Mouse (Mus musculus): Measurements from ENCODE around the gene 2310030G06Rik. TPM values are rescaled to one million over a fixed set of nuclear protein-coding genes. Genes with fewer than 3 reads are reported as not detected.

Gene 2310030G06Rik
- 1 to 10 TPM; 3.6 to 5.6 TPM for total RNA-seq (2021)

DNA sequence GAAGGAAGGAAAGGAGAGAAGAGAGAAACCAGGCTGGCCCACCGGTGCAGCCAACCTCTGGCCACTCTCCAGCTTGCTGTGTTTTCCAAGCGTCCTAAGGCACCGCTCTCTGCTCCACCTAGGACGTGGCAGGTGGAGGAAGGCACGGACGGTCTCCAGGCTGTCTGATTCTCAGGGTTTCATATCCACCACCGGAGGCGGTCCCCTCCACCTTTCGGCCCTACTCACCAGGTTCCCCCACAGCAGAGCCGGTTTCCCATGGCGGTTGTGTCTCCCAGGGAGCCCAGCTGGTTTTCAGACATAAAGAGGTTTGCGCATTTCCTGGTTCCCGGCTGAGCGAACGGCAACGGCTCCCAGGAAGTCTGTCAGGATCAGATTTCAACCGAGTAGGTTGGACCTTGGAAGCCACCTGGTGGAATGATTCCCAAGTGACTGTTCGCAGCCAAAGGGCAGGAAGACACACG is at the start of gene 2310030G06Rik:
TSS of gene 2310030G06Rik (minus strand) at position 323 of the 464 bp plus-strand sequence.
- peak in 1 of 2 experiments; percentile 46 for DNase-seq
- intact Hi-C loops (cut with DNase I): no loop called here

DNA sequence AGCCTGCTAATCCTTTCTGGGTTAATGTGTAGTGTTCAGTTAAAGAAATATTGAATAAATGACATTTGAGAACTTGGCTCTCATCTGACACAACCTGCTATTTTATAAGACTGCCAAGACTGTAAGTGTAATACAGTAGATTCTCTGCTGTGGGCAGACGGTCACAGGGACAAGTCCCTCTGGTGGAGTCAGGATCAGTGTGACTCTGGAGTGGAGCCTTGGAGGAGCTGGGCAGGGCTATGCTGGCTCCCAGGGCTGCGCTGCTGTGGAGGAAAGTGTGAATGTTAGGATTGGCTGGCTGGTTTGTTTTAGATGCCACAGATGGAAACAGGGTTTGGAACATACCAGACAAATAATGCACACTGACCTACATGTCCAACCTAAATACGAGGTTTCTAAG is 48.9 kb upstream of the 2310030G06Rik start:
- no peak for DNase-seq
- intact Hi-C loops (cut with DNase I): no loop called here

DNA sequence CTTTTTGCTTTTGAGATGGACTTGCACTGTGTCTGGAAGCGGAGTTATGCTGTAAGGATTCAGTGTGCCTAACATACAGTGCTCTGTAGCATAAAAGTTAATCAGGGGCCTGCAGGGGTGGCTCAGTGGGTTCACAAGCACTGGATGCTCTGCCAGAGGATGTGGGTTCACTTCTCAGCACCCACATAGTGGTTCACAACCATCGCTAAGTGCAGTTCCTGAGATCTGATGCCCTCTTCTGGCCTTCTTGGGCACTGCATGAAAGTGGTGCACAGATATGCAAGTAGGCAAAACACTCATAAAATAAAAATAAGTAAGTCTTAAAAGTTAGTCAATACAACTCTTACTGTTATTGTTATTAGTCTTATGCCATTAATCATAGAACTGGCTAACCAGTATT is 35.8 kb upstream of the 2310030G06Rik start:
- DNase-seq: peak in 1 of 2 experiments; percentile 40

DNA sequence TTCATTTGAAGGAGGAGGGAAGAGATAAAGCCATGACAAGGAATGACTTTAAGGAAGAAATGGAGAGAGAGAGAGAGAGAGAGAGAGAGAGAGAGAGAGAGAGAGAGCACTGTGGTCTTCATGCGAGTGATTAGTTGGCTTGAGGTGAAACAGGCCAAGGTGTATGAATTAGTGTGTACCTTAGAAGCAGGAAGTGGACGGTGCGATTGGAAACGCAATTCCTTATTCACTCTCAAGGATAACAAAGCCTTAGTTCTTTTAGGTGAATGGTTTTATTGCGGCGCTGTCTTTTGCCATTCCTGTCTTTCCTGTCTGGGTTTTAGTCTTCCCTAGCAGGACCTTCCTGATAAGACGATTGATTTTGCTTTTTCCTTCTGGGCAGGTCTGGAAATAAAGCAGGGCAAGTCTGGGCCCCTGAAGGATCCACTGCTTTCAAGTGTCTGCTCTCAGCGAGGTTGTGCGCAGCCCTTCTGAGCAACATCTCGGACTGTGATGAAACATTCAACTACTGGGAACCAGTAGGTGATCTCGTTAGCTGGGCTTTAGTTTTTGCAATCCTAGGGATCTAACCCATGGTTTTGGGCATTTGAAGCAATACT is 29.9 kb upstream of the 2310030G06Rik start:
- intact Hi-C loops (cut with DNase I): no loop called here
- DNase-seq: no peak

More for the DNA sequence above, 35.8 kb upstream of the 2310030G06Rik start:
- intact Hi-C loops (cut with DNase I): no loop called here

DNA sequence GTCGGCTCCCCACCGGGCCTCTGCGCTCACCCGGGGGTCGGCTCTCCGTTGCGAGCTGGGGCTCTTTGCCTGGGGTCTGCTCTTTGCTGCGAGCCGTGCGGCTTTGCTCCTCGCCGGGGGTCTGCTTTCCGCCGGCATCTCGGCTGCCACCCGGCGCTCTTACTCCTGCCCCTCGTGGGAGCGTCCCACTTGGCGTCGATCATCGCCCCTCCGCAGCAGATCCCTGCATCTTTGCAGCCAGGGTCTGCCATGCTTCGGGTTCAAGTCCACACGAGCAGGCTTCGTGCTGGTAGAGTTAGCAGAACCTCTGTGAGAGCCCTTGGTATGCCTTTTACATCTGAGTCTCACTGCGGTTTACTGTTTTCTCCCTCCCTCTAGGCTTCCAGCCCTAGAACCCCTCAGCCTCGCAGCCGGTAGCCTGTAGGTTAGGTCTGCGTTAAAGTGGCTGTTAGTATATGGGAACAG is 29.4 kb upstream of the 2310030G06Rik start:
- intact Hi-C loops (cut with DNase I): no loop called here

DNA sequence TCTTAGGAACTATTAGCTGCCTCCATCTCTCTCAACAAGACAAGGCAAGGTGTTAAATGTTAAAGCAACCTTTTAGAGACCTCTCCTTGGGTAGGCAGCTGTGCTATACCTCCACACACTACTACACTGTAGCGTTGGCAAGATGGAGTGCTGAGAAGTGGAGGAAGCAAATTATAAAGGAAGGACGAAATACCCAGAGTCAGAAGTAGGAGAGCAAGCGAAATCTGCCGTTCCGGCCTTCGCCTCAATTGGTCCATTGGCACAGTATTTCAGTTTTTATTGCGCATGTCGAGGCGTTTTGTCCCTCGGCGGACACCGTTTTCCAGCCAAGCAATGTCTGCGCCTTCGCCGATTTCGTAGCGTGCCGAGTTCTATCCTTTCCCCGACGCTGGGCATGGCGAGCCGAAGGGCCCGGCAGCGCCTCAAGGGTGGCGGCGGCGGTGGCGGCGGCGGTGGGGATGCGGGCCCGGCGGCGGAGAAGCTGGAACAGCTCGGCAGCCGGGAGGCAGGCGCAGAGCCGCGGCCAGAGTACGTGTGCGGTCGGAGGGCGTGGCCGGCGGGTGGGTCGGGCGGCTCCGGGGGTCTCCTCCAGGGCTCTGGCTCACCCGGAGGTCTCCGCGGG is 28.8 kb upstream of the 2310030G06Rik start, which contains the start of the genes Alg9 and 1110032A03Rik:
TSS of gene Alg9 (plus strand) at position 29 of the 622 bp plus-strand sequence.
TSS of gene 1110032A03Rik (minus strand) at position 530 of the 622 bp plus-strand sequence.
- DNase-seq: peak; percentile 93
- intact Hi-C loops (cut with DNase I): no loop called here

More for the DNA sequence above, 29.4 kb upstream of the 2310030G06Rik start:
- DNase-seq: peak in 1 of 2 experiments; percentile 20

DNA sequence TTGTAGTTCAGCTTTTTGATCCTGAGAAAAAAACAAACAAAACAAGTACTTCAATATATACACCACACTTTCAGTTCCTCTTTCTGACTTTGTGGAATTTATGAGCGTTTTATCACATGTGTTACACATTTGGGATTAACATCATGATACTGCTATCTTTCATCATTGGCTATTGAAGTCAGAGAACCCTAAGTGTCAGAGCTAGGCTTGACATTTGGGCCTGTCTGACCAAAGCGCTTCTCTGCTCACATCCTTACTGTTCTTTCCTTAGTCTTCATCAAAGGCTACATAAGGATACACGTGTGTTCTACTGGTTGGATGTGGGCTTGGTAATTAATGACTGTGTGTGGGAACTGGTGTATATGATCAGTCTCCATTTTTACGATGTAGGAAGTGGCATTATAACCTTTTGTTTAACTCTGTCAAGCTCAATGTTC is 27.7 kb upstream of the 2310030G06Rik start:
- DNase-seq: no peak
- intact Hi-C loops (cut with DNase I): no loop called here

DNA sequence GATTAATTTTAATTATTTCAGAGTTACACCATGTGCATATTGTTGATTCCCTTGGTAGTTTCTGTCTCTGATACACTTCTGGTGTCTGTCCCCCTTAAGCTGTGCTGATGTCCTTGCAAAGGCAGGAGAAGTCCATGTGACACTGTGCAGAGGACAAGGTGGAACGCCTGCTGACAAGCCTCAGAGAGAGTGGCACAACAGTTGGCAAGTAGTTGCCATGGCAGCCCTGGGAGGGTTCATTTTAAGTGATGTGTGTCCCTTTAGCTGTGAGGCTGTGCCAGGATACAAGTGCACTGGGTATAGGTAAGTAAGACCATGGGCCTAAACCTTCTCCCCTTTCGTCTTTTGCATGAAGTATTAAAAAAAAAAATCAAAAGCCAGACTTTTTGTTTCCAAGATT is 23.7 kb upstream of the 2310030G06Rik start:
- peak; percentile 43 to 48 for DNase-seq
- intact Hi-C loops (cut with DNase I): no loop called here

DNA sequence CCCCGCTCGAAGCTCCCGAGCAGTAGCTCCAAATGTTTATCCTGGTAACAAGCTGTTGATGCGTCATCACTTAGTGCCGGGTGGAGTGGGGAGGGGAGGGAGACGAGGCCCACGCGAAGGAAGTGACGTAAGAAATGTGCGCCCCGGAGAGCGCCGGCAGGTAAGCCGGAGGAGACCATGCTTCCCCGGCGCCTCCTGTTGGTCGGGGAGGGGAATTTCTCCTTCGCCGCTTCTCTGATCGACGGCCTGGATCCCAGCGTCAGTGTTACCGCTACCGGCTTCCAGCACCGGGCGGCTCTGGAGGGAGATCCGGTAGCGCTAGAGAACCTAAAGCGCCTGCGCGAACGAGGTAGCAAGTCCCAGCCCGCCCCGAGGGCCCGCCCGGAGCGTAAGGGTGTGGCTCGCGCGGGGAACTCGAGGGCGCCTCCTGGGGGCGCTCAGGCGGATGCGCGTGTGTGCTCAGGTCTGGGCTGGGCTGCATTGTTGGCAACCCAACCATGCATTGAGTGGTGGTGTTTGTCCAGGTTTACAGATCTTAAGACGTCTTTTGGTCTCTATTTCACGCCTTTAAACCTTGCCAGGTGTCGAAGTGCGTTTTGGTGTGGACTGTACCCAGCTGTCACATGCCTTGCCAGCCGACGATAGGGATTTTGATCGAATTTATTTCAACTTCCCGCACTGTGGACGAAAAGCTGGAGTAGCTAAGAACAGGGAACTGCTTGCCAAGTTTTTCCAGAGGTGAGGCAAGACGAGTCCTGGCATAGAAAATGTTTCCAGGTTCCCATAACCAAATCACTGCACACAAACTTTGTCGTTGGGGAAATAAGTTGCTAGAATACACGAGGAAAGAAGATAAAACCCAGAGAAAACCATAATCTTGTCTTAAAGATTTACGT is 22.0 kb upstream of the 2310030G06Rik start, which contains the start of gene Fdxacb1:
TSS of gene Fdxacb1 (plus strand) at position 130 of the 896 bp plus-strand sequence.
- intact Hi-C loops (cut with DNase I): loop anchor here (5.0 kb wide), 3 partner anchors 71 to 166 kb away; partner anchors contain the start of genes Nkapd1, Pih1d2, Sdhd and Timm8b
- DNase-seq: peak; percentile 99

DNA sequence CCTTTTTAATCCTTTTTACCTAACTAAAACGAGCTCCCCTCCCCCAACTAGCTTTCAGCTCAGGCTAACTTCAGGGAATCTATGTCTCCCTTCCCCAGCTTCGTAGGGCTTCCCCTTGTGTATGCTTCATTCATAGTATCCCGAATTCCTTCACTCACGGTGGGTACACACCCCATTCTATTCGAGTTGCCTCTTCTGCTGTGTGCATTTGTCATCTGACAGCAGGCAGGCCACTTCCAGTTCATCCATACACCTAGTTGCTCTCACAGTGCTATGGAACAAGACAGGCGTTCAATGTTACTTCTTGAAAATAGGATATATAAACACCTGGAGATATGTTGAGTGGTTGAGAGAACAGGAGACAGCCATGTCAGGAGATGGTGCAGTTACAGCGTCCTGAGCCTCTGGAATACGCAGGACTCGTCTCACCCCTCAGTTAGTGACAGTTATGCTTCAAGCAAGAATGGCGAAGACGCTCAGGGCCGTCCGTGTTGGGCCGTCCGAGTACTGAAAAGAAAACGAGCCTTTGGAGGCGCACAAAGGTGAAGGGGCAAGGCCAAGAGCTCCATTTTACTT is 21.3 kb upstream of the 2310030G06Rik start:
- intact Hi-C loops (cut with DNase I): loop anchor here (5.0 kb wide), 3 partner anchors 70 to 165 kb away; partner anchors contain the start of genes Nkapd1, Pih1d2, Sdhd and Timm8b
- DNase-seq: peak in 1 of 2 experiments; percentile 29

DNA sequence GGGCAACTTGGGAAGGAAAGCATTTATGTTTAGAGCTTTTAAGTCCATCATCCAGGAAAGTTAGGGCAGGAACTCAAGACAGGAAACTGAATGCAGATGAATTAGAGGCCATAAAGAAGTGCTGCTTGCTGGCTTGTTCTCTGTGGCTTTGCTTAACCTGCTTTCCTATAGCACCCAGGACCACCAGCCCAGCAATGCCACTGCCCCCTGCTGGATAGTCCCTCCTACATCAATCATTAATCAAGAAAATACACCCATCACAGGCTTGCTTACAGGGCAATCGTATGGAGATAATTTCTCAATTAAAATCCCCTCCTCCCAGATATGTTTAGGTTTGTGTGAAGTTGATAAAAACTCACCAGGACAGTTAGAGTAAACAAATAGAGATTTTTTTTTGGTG is 17.0 kb upstream of the 2310030G06Rik start:
- intact Hi-C loops (cut with DNase I): no loop called here
- peak in 1 of 2 experiments; percentile 48 for DNase-seq

DNA sequence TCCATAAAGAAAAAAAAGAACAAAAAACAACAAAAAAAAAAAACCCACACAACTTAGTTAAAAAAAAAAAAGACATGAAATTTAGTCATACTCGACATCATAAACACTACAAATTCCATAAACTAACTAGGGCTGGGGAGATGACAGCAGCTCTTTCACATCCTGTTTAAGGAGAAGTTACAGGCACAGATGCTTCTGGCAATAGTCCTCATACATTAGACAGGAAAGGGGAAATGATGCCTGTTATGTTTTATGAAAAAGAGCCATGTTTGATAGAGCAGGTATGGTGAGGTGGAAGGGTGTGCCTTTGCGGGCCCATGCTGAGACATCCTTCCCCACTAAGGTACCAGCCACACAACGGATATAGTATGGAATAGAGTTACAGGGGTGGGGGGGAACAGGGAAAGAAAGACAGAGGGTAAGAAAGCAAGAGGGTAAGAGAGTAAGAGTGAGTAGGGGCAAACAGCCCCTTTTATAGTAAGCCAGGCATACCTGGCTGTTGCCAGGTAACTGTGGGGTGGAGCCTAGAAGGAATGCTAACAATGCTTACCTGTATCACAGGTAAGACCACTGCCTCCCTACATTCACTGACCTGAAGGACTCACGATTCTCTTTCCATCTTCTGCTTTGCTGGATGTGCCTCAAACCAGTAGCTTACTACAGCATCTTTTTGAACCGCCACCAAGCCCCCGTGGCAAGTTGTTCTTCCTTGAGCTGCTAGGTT is 15.3 kb upstream of the 2310030G06Rik start:
- intact Hi-C loops (cut with DNase I): no loop called here
- no peak for DNase-seq

DNA sequence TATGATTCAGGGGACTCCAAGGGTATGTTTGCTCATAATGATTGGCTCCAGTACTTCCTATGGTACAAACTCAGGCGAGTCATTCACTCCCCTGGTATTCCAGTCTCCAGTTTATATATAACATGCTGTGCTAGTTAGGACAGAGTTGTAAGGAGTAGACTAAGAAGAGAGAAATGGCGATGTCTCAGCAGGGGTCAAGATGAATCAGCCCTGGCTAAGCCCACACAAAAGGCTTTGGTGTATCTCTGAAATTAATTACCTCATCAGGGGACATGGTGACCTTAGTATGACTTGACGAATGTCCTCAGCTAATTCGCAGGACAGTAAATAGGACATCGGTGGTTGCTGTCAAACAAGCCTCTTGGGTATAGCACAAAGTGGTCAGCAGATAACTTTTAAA is 10.4 kb upstream of the 2310030G06Rik start:
- DNase-seq: no peak
- intact Hi-C loops (cut with DNase I): no loop called here

DNA sequence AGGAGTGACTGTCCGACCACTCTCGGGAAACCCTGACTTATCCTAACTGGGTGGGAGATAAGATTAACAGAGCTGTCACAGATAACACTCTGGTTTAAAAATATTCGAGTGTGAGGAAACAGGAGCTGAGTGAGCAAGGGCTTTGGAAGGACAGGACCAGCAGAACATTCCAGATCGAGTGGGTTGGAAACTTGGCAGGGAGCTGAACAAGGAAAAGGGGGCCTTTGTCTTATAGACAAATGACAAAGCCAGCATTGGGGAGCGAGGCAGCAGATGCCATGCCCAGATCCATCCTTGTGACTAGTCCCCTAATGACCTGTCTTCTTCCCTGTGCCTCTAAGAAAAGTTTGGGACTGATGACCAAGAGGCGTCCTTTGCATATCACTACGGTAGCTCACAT is 7.6 kb upstream of the 2310030G06Rik start:
- peak; percentile 43 to 44 for DNase-seq
- intact Hi-C loops (cut with DNase I): loop anchor here (1.0 kb wide), 1 partner anchor 31 kb away; no protein-coding TSS in a partner anchor

DNA sequence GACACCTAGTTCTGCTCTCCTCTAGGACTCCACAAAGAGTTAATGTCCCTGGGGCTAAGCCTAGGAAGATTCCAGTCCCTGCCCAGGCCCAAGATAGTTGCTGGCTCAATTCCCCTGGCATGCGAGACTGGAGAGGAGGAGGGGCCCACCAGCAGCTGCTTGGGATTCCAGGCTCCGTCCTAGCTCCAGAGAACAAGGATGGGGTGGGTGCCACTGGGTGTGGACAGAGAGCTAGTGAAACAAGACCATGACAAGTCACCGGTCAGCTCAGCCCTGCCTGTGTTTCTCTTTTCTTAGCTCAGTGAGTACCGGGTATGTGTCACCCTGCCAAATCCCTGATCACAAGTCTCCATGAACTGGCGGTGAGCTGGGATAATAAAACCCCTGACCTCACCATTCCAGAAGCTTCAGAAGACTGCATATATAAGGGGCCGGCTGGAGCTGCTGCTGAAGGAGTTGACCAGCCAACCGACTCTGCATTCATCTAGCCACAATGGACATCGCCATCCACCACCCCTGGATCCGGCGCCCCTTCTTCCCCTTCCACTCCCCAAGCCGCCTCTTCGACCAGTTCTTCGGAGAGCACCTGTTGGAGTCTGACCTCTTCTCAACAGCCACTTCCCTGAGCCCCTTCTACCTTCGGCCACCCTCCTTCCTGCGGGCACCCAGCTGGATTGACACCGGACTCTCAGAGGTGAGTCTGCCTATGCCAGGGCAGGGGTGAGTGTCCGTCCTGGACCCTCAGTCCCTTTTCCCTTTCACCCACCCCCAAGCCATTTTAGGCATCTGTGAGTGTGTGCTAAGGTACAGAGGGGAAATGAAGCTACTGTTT is 6.7 kb upstream of the 2310030G06Rik start:
- intact Hi-C loops (cut with DNase I): loop anchor here (1.0 kb wide), 1 partner anchor 30 kb away; no protein-coding TSS in a partner anchor
- peak; percentile 95 to 96 for DNase-seq

DNA sequence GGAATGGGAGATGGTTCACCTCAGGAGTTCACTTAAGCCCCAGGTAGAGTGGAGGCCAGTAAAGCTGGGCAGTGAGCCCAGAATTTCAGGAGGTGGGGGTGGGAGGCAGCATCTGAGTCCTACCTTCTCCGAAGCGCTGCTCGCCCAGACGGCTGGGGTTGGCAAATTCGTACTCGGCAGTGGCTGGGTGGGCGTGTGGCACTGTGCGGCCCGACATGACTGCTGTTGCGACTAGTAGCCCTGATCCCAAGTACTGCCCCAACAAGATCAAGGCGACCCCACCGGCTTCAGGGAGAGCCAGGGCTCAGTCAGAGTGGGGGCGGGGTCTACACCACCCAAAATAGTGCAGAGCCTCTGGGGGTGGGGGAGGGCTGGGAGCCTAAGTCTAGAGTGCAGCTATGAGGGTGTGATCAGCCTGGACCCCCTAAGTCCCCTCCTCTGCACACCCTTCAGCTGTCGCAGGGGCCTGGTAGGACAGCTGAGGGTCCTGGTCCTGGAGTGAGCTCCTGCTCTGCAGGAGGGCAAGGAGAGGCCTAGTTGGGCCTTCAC is 5.8 kb upstream of the 2310030G06Rik start, which contains the start of gene Hspb2:
TSS of gene Hspb2 (minus strand) at position 301 of the 549 bp plus-strand sequence.
- intact Hi-C loops (cut with DNase I): no loop called here
- peak; percentile 82 to 84 for DNase-seq

DNA sequence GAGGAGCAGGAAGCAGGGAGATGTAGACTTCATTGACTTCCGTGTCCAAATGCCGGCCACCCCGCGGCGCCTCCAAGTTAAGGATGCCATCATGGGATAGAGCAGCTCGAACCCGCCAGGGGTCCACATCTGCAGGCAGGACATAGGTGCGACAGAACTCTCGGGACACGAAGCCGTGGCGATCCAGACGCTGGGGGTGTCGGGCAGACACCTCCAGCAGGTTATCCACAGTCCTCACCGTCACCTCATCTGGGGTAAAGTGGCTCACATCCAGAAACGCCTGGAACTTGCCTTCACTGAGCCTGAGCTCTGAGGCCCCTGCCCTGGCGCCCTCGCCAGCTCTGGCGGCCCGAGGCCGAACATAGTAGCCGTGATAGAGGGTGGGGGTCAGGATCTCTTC is 5.0 kb upstream of the 2310030G06Rik start, which contains the start of gene Cryab:
TSS of gene Cryab (plus strand) at position 3 of the 400 bp plus-strand sequence.
- intact Hi-C loops (cut with DNase I): no loop called here
- DNase-seq: peak; percentile 49 to 50

DNA sequence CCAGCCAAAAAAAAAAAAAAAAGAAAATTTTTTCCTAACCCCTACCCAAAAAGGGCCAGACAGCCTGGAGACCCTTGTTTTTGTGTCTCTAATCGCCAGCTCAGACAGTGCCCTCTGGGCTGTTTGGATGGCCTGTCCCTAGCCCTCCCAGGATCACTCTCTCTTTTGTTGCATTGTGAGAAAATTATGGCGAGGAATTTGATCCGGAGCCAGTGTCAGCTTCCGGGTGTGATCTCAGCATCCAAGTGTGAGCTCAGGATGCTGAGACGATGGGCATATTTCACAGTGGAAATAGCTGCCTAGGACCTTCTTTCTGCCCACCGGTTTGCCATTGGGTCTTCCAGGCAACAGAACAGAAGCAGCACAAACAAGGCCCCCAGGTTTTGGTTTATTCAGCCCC is 4.4 kb upstream of the 2310030G06Rik start:
- intact Hi-C loops (cut with DNase I): no loop called here
- DNase-seq: peak in 1 of 2 experiments; percentile 48
